Mouse (Mus musculus) thymus, postnatal 36 days (tissue): ENCODE results near the gene Rsrc2.
"Not testable (repeated sequence)": the region's sequence is repeated elsewhere in the genome, so short reads cannot be mapped to it uniquely, and the experiment has no call there.

ENCODE experiments used
- DNase-seq, 2 experiments: peaks; one replicate each; pipeline ENCODE4 v3.0.0; 2022; ENCODE audit warnings: mixed read lengths in 2 of 2

Rsrc2 gene

DNA sequence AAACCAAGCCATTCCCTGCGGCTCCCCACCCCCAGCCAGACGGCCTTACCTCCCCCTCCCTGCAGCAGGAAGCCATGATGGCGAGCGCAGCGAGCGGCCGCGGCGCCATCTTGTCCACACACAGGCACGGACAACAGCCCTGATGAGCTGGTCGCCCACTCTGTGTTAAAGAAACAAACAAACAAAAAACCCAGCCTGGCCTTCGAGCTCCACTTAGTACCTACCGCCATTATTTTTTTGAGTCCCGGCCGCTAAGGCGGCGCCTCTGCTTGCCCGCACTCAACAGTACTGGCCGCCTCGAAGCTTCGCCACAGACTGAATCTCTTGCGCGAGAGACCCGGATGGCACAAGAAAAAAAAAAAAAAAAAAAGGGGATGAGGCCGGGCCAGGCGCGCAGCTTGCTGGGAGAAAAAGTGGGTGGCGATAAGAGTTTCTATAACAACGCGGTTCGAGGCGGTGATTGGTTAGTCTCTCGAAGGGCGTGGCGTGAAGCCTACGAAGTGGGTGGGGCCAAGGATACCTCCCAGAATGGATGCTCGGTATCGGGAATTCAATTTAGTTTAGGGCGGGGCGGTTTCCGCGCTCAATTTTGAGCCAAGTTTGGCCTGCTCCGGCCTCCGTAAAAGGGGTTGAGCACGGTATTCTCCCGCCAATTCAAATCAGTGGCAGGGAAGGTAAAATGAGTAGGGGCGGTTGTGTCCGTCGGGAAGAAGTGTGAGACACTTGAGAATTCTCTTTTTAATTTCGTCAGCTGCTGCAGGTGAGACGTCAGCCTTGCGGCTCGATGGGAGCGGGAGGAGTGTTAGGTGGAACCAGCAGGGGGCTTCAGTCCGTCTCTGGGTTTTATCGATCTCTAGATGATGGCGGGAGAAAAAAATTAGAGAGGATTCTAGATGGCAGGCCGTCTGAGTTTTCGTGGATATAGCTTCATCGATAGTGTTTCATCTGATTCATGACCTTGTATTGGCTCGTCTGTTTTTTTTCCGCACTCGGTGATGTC lies at the start of gene Rsrc2, which contains the start of gene Kntc1:
TSS of gene Rsrc2 (minus strand) at position 350 of the 1,000 bp plus-strand sequence.
TSS of gene Kntc1 (plus strand) at position 652 of the 1,000 bp plus-strand sequence.
- peak; percentile 99 for DNase-seq

DNA sequence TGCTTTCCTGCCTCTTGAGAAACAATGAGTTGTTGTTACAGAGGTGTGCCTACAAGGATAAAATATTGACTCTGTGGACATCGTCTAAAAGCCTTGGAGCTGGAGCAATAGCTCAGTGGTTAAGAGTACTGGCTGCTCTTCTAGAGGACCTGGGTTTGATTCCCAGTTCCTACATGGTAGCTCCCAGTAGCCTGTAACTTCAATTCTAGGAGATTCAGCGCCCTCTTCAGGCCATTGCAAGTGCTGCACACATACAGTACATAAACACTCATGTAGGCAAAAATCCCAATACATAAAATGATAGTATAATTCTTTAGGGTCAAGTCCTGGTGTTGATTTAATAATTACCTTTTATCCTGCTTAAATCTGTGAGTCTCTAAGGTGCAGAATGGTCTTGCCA lies 43.9 kb upstream of the Rsrc2 start:
- no peak for DNase-seq

DNA sequence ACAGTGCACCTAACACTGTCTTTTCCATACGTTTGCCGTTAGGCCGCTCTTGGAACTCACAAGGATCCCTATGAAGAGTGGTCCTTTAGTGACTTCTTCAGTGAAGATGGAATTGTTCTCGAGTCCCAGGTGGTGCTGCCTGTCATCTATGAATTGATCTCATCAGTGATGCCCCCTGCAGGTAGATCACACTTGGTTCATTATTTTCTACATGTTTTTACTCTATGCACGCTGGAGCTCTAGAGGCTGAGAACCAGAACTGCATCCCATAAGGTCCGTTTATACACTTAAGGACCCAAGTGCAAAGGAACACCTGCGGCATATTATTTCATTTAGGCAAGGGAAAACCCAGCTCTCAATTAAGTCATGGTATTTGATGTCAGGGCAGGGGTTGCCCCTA lies 39.8 kb upstream of the Rsrc2 start:
- DNase-seq, result no peak

DNA sequence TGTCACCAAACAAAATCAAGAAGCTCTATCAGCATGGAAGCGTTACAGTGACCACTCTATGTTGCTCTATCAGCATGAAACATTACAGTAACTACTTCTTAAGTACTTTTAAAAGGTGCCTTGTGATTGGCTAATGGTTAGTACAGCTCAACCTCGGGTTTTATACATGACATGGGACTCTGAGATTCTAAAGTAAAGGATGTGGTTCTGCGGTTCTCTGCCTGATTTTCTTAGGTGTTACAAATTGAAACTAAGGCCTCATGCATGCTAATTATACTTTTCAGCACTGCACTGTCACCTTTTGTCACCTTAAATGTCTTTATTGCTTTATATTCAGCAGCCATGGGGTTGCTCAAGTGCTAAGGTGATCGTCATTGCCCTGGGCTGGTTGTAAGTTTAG lies 32.6 kb upstream of the Rsrc2 start:
- DNase-seq, result no peak

DNA sequence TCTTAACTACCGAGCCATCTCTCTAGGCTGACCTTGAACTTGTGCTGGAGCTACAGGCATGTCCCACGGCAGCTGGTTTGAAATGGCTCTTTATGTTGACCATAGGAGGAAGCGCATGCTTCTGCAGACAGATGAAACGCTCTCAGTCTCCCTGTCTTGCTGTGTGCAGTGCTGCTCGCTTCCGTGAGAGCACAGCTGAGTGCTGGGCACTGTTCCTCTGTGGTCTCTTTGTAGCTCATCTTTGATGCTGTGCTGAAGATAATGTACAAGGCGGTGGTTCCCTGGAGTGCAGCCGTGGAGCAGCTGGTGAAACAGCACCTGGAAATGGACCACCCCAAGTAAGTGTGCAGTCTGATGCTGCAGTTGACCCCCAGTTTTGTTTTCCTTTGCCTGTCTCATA lies 31.5 kb upstream of the Rsrc2 start:
- DNase-seq, result peak; percentile 43 to 59

DNA sequence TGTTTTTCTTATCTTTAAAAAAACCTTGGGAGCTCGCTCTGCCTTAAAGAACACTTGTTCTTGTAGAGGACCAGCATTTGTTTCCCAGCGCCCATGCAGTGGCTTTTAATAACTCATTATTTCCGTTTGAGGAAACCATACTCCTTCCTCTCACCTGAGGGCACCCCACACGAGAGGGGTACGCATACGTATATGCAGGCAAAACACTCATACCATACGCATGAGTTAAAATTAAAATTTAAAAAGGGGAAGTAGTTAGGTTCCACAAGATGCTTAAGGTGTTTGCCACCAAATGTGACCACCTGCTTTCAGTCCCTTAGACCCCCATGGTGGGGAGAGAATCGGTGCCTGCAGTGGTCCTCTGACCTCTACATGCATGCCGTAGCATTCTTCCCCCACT lies 24.2 kb upstream of the Rsrc2 start:
- DNase-seq, result no peak

DNA sequence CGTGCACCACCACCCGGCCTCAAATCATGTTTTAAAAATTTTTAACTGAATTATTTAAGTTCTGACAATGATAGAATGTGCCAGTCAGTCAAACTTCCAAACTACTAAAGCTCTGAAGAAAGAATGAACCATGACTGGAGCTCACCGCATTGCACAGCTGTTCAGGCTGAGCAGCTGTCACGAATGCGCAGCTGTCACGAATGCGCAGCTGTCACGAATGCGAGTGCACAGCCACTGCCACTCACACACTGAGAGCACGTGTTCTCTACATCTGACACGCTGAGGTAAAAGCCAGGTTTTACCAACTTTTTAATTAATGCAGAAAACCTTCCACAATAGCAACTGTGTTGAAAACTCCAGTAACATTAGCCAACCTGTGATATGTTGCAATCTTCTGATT lies 17.2 kb upstream of the Rsrc2 start:
- DNase-seq, result not testable (repeated sequence)

DNA sequence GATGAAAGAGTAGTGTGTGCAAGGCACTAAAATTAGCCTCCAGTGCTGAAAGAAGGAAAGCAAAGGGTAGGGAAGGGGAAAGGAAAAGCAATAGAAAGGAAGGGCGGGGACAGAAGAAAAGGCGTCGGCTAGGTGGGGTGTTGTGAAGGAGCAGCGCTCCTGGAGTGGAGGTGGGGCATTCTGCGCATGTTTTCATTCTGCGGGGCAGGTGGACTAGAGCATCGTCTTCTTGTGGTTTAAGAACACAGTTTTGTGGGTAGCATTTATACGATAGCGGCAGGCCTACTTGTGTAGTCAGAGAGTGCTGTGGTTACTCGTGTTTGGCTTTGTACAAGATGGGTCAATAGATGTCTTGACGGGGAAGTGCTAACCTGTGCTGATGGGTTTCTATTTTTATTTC lies 16.3 kb upstream of the Rsrc2 start:
- no peak for DNase-seq

DNA sequence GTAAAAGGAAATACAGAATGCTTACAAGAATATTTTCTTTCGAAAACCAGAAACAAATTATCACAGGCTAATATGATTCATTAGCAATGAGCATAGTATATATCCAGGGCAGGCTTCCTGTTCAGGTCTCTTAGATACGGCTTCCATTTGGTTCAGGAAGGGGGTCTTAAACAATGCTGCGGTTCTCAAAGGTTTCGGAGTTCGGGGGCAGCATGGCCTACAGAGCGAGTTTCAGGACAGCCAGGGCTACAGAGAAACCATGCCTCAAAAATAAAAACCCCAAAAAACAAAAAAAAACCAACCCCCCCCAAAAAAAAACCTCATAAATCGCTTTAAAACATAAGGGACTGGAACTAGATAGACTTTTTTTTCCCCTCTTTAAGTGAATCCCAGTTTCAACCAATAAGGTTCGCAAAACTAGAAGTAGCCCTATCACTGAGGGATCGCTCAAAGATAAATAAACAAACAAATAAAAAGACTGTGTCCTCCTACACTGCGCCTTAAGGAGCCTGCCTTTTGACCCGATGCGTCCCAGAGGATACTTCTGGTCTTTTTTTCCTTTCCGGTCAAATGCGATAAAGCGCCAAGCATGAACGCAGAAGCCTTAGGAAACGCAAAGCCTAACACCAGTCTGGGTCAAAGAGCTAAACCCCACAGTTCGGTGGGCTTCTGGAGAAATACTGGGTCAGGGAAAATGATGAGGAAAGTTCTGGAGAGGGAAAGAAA lies 712 bp downstream of the Rsrc2 start:
- DNase-seq, result no peak

DNA sequence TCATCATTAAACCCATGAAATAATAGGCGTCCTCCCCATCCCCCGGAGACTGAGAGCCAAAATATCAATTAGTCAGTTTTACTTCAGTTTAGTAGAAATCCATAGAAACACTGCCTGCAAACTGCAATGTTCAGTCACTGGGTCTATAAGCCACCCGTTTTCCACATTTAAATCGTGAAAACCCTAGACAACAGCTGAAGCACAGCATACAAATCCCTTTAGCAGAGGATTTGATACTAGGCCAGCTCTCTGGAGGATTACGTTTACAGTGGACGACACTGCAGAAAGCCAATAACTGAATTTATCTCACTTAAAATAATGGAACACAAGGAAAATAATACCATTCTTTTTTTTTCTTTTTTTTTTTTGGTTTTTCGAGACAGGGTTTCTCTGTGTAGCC lies 1.6 kb downstream of the Rsrc2 start:
- no peak for DNase-seq

DNA sequence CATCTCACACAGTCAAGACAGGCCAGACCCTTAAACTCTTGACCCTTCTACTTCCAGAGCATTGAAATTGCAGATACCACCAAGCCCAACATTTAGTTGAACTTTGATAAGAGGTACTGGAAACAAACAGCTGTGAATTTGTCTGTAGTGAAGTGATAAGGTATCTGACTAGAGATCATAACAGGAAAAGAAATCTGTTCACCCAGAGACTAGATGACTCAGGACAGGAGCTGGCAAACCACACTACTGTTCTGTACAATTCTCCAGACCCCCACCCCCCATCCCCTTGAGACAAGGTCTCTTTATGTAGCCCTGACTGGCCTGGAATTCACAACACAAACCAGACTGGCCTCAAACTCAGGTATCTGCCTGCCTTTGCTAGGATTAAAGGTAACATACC lies 3.0 kb downstream of the Rsrc2 start:
- DNase-seq, result no peak

DNA sequence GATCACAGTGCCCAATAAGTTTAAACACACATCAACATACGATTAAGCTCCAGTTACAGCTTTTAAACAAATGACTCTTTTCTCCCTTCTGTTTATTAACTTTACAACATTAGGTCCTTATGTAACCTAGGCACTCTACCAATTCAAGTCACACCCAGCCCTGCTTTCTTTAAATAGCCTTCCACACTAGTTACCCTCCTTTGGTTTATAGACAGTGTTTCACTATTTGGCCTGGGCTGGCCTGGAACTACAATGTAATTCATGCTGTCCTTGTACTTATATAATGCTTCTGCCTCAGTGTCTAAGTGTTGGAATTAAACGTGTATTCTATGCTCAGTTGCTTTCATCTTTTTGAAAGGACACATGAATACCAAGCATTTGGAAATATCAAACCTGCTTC lies 4.9 kb downstream of the Rsrc2 start:
- DNase-seq, result no peak

DNA sequence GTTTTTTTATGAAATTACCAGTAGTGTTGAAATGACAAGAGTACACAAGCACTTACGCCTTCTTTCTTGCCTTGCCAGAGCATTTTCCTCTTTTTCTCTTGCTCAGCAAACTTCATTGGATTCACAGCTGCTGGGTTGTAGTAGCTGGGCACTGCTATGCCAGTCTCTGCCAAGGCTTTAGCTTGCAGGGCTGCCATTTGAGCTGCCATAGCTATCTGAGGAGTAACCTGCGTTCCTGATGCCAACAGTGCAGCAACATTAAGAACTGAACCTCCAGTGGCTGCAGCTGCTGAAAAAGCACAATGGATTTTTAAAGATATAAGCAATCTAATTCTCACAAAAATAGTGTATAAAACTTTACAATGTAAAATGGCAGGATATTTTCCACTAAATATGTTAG lies 18.2 kb downstream of the Rsrc2 start:
- DNase-seq, result no peak

DNA sequence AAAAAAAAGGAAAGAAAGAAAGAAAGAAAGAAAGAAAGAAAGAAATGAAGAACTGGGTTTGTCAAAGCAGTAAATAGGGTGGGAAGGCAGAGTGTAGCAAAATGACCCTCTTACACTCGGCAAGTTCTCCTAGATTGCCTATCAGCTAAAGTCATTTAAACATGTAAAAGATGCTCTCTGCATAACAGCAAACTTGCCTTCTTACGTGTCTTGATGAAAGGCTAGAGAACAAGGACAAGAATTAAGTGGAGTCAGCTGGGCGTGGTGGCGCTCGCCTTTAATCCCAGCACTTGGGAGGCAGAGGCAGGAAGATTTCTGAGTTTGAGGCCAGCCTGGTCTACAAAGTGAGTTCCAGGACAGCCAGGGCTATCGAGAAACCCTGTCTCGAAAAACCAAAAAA lies 25.4 kb downstream of the Rsrc2 start:
- DNase-seq, result not testable (repeated sequence)

DNA sequence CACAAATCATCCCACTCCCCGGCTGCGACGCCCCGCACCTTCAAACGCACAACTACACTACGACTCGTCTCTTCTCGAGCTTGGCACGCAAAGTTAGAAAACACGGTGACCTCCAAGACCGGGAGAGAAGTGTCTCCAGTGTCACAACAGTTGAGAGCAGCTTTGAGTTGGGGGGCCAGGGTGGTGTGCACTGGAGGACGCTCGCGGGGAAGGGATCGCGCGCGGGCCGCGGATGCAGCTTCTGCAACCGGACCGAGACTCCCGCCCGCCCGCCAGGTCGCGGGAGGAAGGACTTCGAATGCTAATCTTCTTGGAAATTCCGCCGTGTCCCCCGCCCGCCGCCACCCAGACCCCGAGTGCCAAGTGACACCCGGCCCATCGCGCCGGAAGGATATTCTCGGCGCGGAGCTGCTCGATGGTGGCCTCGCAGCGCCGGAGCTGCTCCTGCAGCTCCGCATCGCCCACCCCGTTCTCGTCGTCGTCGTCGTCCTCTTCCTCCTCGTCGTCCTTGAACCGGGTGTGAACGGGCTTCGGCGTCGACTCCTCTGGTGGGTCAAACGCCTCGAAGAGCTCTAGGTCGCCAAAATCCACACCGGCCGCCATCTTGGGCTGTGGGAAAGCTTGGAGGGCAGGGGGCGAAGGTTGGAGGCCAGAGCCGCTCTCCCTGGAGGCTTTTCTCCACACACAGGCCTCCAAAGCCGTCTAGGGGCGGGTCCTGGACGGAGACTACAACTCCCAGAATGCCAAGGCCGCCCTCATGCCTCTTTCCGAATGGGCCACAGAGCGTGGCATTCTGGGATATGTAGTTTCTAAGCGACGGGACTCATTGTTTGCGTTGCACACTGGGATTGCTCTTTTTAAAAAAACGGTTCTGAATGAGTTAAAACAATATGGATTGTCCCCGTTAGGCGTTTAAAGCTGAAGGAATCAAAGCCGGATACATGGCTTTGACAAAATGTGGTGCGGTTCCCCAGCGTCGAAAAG lies 28.6 kb downstream of the Rsrc2 start, which contains the start of gene Zcchc8:
TSS of gene Zcchc8 (minus strand) at position 773 of the 984 bp plus-strand sequence.
- peak; percentile 93 to 94 for DNase-seq

DNA sequence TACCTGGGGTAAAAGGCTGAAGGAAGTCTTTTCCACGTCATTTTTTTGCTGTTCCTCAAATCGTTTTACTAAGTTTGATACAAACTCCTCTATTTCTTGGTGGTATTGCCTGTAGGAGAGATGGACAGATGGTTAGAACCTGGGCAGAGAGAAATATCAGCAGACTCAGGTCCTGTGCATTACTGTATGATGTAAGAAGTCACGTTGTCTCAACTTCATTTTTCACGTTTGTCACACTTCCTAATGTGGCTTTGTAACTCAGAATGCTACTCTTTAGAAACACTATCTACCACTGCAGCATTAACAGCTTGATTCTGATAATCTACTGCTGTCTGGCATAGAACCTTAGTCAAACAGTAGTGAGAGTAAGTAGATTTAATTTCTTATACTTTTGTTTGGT lies 34.6 kb downstream of the Rsrc2 start:
- no peak for DNase-seq

DNA sequence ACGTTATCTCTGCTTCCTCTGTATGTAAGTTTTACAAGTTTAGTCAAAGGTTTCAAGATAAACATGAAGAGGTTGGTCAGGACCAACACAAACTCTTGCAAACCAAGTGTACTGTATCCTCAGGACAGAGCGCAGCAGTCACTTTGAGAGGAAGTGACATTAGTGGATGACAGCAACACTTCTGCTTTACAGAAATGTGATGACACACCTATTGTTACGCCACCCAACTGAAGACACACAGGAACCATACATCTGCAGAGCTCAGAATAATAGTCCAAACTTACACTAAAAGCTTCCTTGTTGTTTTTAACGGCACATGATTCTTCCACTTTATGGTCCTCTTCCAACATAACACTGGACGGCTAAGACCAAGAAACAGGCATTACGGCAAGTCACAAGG lies 35.4 kb downstream of the Rsrc2 start:
- no peak for DNase-seq

DNA sequence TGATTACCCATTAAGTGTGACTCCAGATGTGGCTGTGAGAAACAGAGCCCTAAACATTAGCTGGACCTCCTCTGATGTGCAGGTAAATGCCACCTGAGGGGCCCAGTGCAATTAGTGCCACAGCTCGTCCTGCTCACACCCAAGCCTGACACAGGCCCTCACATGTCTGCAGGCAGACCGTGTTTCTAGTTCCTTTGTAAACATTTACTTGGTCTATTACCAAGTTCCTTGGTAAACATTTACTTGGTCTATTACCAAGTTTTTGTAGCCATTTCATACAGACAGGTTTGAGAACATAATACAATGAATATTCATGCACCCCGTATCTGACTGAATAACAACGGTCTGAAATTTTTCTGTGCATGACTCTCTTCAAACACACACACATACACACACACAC lies 39.6 kb downstream of the Rsrc2 start:
- DNase-seq, result no peak

DNA sequence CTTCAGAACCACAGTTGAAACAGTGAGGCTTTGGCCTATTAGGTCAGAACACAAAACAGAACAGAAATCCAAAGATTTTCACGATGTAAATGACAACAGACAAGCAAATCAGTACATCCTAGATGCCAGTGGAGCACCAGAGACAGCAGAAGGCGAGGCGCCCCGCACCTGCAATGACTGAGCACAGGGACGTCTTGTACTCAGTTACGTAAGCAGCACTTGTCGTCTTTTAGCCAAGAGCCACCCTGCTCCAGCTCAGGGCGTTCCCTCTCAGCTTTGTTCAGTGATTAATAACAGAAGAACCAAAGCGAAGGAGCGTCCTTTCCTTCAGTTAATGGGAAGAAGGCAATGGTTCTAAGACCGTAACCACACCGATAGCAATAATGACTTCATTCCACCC lies 40.6 kb downstream of the Rsrc2 start:
- DNase-seq, result no peak

DNA sequence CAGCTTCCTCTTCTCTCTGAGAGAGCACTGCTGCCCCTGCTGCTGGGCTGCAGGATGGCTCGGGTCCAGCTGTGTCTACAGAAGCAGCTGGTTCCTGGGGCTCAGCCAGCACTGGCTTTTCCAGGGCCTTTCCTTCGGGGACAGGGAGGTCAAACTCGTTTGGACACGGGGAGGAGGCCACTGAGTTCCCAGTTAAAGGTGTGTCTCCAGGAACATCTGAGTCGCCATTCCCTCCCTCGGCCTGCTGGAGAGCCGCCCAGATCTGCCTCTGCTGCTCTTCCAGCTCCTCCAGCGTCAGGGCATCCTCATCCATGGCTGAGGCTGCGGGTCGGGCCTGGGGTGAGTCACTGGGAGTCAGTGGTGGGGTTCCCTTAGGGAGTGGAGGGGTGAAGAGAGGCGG lies 48.6 kb downstream of the Rsrc2 start:
- DNase-seq, result peak in 1 of 2 experiments; percentile 15

DNA sequence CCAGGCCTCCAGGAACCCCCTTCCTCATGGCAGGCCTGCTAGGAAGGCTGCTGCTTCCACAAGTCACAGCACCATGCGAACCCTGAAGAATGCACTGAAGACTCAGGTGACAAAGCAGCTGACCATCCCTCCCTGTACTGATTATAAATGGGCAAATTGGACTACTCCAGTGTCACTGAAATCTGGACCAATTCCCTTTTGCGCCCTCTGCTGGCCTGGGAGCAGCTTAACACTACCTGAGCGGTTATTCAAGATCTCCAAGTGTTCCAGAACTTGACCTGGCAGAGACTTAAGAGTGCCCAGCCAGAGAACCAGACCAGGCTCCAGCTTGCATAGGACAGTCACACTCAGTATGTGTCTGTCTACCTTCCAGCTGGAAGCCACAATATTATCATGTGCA lies 50.0 kb downstream of the Rsrc2 start:
- DNase-seq, result peak; percentile 54 to 65

DNA sequence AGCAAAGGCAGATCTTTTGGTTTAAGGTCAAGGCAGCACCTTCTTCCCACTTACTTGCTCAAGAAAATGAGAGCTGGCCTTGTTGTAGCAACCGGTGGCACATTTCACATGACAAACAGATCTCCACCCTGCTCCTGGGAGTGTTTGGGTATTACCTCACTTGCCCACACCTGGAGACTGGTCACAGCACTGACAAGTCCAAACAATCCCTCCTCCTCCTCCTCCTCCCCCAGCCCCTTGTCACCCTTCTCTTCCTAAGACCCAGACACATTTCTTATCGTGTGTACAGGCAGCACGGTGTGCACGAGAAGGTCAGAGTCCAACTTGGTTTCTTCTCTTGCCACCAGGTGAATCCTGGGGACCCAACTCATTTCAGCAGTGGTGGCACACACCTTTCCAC lies 52.3 kb downstream of the Rsrc2 start:
- no peak for DNase-seq

DNA sequence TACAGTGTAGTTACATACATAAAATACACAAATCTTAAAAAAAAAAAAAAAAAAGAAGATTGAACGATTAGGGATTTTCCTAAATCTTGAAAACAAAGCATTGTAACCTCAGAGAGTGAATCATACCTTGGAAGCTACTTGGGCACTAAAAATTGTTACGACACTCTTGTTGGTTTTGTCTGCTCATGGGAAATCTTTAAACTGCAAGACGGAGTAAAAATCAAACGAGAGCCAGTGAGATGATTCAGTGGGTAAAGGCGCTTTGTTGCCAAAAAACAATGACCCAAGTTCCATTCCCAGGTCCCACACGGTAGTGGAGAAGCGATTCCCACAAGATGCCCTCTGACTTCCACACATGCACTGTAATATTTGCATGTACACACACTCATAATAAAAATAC lies 53.0 kb downstream of the Rsrc2 start:
- DNase-seq, result no peak
